Mouse (Mus musculus) naive thymus-derived CD4-positive, alpha-beta T cell, adult 5 months (primary cell): ENCODE measurements around the gene Gga2. TPM values are rescaled to one million over a fixed set of nuclear protein-coding genes. Genes with fewer than 3 reads are reported as not detected.

Experiments used
- polyA plus RNA-seq: library from polyadenylated mRNA; unstranded; fragments of 100-300 nt; shearing (Covaris generic); gene quantifications from one replicate; pipeline ENCODE4 v1.2.1, GENCODE M21; 2017

Gene Gga2
- polyA plus RNA-seq = 14.9 TPM

GRCm38 (mm10) chr7:122020667-122021354 lies at the start of gene Gga2:
Gene Gga2 (minus strand): TSS chr7:122021222.

GRCm38 (mm10) chr7:122066945-122067516 lies 46.0 kb upstream of the Gga2 start, which contains the start of the genes Ubfd1 and Ears2:
Gene Ubfd1 (plus strand): TSS chr7:122067175.
Gene Ears2 (minus strand): TSS chr7:122067263.

GRCm38 (mm10) chr7:121981307-121981871 lies 39.6 kb downstream of the Gga2 start, which contains the start of gene Cog7:
Gene Cog7 (minus strand): TSS chr7:121981711.

Other genes starting within 250 kb of the Gga2 start
- gene Scnn1b, start 156.2 kb downstream of the Gga2 start, polyA plus RNA-seq = not detected
- gene Cog7, start 39.5 kb downstream of the Gga2 start, polyA plus RNA-seq = 10.2 TPM
- gene Ubfd1, start 46.0 kb upstream of the Gga2 start, polyA plus RNA-seq = 55.6 TPM
- 20.8 TPM for gene Ears2, start 46.0 kb upstream of the Gga2 start, polyA plus RNA-seq
- gene Ndufab1, start 80.7 kb upstream of the Gga2 start, polyA plus RNA-seq = 121 TPM
- 6.5 TPM for gene Palb2, start 111.8 kb upstream of the Gga2 start, polyA plus RNA-seq
- gene Dctn5, start 111.8 kb upstream of the Gga2 start, polyA plus RNA-seq = 82.1 TPM
- 0.98 TPM for gene Plk1, start 138.2 kb upstream of the Gga2 start, polyA plus RNA-seq
- not detected for gene Ern2, start 165.0 kb upstream of the Gga2 start, polyA plus RNA-seq
- gene Chp2, start 198.3 kb upstream of the Gga2 start, polyA plus RNA-seq = not detected